Mouse (Mus musculus) midbrain, postnatal 0 days (tissue): ENCODE measurements around the gene Tapbpl. TPM values are rescaled to one million over a fixed set of nuclear protein-coding genes. Genes with fewer than 3 reads are reported as not detected.
"Not testable (repeated sequence)": the region's sequence is repeated elsewhere in the genome, so short reads cannot be mapped to it uniquely, and the experiment has no call there.

Source experiments
- ATAC-seq: fragments of 200-750 bp; cut with Nextera tagmentation; 2 replicates; pipeline ENCODE4 v1.8.0; 2017; ENCODE audit warnings: moderate number of reproducible peaks, mild to moderate bottlenecking, moderate TSS enrichment, moderate library complexity; ENCODE audit not compliant: low FRiP score
- DNase-seq: peaks from one replicate; pipeline ENCODE4 v3.0.0-alpha.2; 2015; ENCODE audit warnings: low spot score
- H3K27ac ChIP-seq: fragments of 300-500 bp; sonication (generic); 2 replicates; pipeline ENCODE4 v1.5.1; 2014; ENCODE audit warnings: low read depth, mild to moderate bottlenecking, low read length, mixed read lengths
- H3K27me3 ChIP-seq: fragments of 300-500 bp; sonication (generic); 2 replicates; pipeline ENCODE4 v1.6.1; 2014; ENCODE audit warnings: low read length, control low read depth, mixed read lengths; ENCODE audit not compliant: insufficient read depth
- H3K36me3 ChIP-seq: fragments of 300-500 bp; sonication (generic); 2 replicates; pipeline ENCODE4 v1.6.1; 2014; ENCODE audit warnings: low read length, control low read depth, mixed read lengths; ENCODE audit not compliant: insufficient read depth
- H3K4me1 ChIP-seq: fragments of 300-500 bp; sonication (generic); 2 replicates; pipeline ENCODE4 v1.6.1; 2014; ENCODE audit warnings: mild to moderate bottlenecking, control low read depth, antibody characterized with exemption, low read length, mixed read lengths; ENCODE audit not compliant: insufficient read depth
- H3K4me2 ChIP-seq: fragments of 300-500 bp; sonication (generic); 2 replicates; pipeline ENCODE4 v1.6.1; 2014; ENCODE audit warnings: low read depth, mild to moderate bottlenecking, low read length, mixed read lengths; ENCODE audit not compliant: poor library complexity, severe bottlenecking
- H3K4me3 ChIP-seq: fragments of 300-500 bp; sonication (generic); 2 replicates; pipeline ENCODE4 v1.5.1; 2014; ENCODE audit warnings: low read depth, mild to moderate bottlenecking, low read length, moderate library complexity
- H3K9ac ChIP-seq: fragments of 300-500 bp; sonication (generic); replicated peaks from 2 replicates; pipeline ENCODE4 v1.6.1; 2014; ENCODE audit warnings: mild to moderate bottlenecking, low read length, moderate library complexity, mixed read lengths; ENCODE audit not compliant: poor library complexity, severe bottlenecking
- H3K9me3 ChIP-seq: fragments of 300-500 bp; sonication (generic); 2 replicates; pipeline ENCODE4 v1.6.1; 2016; ENCODE audit warnings: low read length, control low read depth
- CTCF ChIP-seq: IDR thresholded peaks from 2 replicates; pipeline ENCODE4 v1.5.1; 2016; ENCODE audit warnings: antibody characterized with exemption, mild to moderate bottlenecking
- WGBS: fragments of 180-500 bp; shearing (Covaris S2); extraction: QIAGEN DNeasy Blood & Tissue Kit; methylation state at CpG from one replicate; pipeline ENCODE4 v1.1.7; 2014; 5-methylcytosine and 5-hydroxymethylcytosine counted together
- polyA plus RNA-seq: library from polyadenylated mRNA; unstranded; fragments of >200 nt; fragmentation: Nextera tagmentation; extraction: Ambion mirVana; gene quantifications from 2 replicates; pipeline ENCODE4 v1.2.1, GENCODE M21; 2015
- total RNA-seq: library from RNA; depleted of rRNA; stranded (reverse); fragments of >200 nt; gene quantifications from 2 replicates; pipeline ENCODE4 v1.2.3, GENCODE M21; 2014

Tapbpl gene
- total and polyA plus RNA-seq, 2 experiments from 2014 or later: 6.2 to 9.7 TPM

DNA sequence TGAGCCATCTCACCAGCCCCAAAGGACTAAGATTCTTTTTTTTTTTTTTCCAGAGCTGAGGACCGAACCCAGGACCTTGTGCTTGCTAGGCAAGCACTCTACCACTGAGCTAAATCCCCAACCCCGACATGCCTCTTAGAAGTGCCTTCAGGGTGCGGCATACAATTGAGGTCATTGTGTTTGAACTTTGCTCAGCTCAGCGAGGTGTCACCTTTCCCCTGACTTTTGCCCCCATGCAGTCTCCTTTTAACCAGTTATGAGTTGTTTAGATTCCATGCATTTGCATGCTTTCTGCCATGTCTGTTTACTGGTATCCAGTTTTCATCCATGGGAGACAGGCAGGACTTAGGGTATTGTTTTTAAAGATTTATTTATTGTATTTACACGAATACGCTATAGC, 37.1 kb upstream of the Tapbpl start:
- no peak overlapping the region for H3K4me3 ChIP-seq

GRCm38 (mm10) chr6:125267469-125267868, 35.8 kb upstream of the Tapbpl start:
- no peak for TF ChIP-seq CTCF
- Histone ChIP-seq H3K27me3 (no peaks in the 10 kb centered on the region), H3K36me3 (no peaks in the 10 kb centered on the region), H3K9ac (no peak overlapping the region), H3K4me1 (no peaks in the 10 kb centered on the region), H3K9me3 (no peaks in the 10 kb centered on the region), H3K27ac (no peak overlapping the region), H3K4me3 (no peak overlapping the region), H3K4me2 (no peak overlapping the region)
- 81% methylated on average over 3 of the region's 3 CpGs for WGBS
- ATAC-seq: no peak
- no peak for DNase-seq

More for the DNA sequence above, 37.1 kb upstream of the Tapbpl start:
- TF ChIP-seq CTCF: no peak
- Histone ChIP-seq H3K4me2 (no peak overlapping the region), H3K9me3 (no peaks in the 10 kb centered on the region), H3K36me3 (no peaks in the 10 kb centered on the region), H3K4me1 (no peaks in the 10 kb centered on the region), H3K9ac (no peak overlapping the region), H3K27ac (no peak overlapping the region), H3K27me3 (no peaks in the 10 kb centered on the region)
- no peak for ATAC-seq
- no peak for DNase-seq
- 47% methylated on average over 6 of the region's 6 CpGs for WGBS

DNA sequence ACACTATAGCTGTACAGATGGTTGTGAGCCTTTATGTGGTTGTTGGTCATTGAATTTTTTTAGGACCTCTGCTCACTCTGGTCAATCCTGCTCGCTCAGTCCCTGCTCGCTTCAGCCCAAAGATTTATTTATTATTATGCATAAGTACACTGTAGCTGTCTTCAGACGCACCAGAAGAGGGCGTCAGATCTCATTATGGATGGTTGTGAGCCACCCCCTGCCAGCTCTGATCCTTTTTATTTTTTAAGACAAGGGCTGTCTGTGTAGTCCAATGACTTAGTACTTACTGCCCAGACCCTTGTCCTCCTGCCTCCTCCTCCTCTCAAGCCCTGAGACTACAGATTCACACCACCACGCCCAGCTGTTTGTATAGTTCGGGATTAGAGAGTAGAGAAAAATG, 34.9 kb upstream of the Tapbpl start:
- not testable (repeated sequence) for H3K4me1 ChIP-seq, DNase-seq, ATAC-seq, H3K9ac ChIP-seq, H3K4me3 ChIP-seq, H3K9me3 ChIP-seq, H3K27ac ChIP-seq, H3K27me3 ChIP-seq, H3K4me2 ChIP-seq, H3K36me3 ChIP-seq
- WGBS: 67% methylated on average over 6 of the region's 6 CpGs

- no peak for ATAC-seq
- Histone ChIP-seq H3K9ac (no peak overlapping the region), H3K4me2 (no peak overlapping the region), H3K36me3 (no peaks in the 10 kb centered on the region), H3K27me3 (no peaks in the 10 kb centered on the region), H3K27ac (no peak overlapping the region), H3K9me3 (no peaks in the 10 kb centered on the region), H3K4me1 (no peaks in the 10 kb centered on the region), H3K4me3 (no peak overlapping the region)
- DNase-seq: no peak
- TF ChIP-seq CTCF: no peak
- 79% methylated on average over 13 of the region's 13 CpGs for whole genome bisulfite sequencing
Measured at GRCm38 (mm10) chr6:125266091-125266490, 34.4 kb upstream of the Tapbpl start.

DNA sequence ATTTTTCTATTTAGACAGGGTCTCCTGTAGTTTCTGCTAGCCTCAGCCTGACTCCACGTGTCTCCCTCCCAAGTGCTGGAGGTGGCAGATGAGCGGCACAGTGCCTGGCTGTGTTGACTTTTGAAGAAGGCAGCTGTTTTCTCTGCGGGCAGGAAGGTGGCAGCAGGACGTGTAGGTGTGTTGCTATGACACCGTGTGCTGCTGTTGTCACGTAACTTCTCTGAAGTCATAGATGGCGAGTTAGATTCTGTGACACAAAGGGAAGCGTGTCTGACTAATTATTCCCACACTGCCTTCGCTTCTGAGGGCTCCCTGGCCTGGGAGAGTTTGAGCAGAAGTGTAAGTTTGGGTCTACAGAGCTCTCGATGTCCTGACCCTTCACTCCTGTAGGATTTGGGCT, 33.6 kb upstream of the Tapbpl start:
- Histone ChIP-seq H3K4me3 (no peak overlapping the region), H3K27ac (no peak overlapping the region), H3K9ac (no peak overlapping the region), H3K27me3 (no peaks in the 10 kb centered on the region), H3K9me3 (no peaks in the 10 kb centered on the region), H3K4me1 (no peaks in the 10 kb centered on the region), H3K4me2 (no peak overlapping the region), H3K36me3 (no peaks in the 10 kb centered on the region)
- 50% methylated on average over 10 of the region's 10 CpGs for WGBS
- no peak for TF ChIP-seq CTCF
- ATAC-seq: no peak
- DNase-seq: no peak

GRCm38 (mm10) chr6:125264219-125264618, 32.6 kb upstream of the Tapbpl start:
- no peaks in the 10 kb centered on the region for H3K9me3 ChIP-seq
- ATAC-seq (no peak), DNase-seq (no peak)
- no peak overlapping the region for H3K9ac ChIP-seq
- H3K4me2 ChIP-seq: no peak overlapping the region
- no peaks in the 10 kb centered on the region for H3K36me3 ChIP-seq
- no peak overlapping the region for H3K27ac ChIP-seq
- H3K27me3 ChIP-seq: no peaks in the 10 kb centered on the region
- no peak overlapping the region for H3K4me3 ChIP-seq
- 91% methylated on average over 9 of the region's 9 CpGs for WGBS
- H3K4me1 ChIP-seq: no peaks in the 10 kb centered on the region
- TF ChIP-seq CTCF: no peak
